Mouse (Mus musculus): ENCODE data around the gene Bmpr1b. TPM values are rescaled to one million over a fixed set of nuclear protein-coding genes. Genes with fewer than 3 reads are reported as not detected.

Bmpr1b gene
- polyA plus RNA-seq (2015; fragmentation: Illumina TruSeq; extraction: RNeasy Lipid Tissue Mini Kit (QIAGEN cat#74804); ENCODE audit: low read depth, low replicate concordance) = 11.9 TPM

DNA sequence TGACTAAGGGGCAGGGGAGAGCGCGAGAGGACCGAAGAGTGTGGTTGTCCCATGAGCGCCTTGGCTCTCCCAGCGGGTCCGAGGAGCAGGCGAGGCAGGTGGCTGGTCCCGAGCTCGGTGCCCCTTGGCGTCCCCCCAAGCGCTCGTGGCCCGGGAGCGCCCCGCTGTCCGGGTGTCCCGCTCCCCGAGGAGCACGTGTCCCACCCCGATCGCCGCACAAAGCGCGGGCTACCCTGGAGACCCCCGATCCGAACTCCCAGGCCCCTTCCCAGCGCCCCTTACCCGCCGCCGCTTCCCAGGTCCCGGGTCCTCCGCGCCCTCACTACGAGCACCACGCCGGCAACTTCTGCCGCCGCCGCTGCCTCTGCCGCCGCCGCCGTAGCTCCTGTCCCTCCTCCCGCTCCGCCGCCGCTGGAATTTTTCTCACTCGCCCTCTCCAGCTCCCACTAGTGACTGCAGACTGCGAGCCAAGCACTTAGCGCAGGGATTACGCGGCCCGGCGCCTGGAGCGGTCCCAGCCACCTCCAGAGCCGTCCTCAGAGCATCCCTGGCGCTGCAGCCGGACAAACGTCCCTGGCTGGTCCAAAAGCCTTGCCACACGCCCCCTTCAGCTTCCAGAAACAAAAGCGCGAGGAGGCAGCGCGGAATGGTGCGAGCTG lies at the start of gene Bmpr1b:
Gene Bmpr1b (minus strand): TSS at position 563 of the 659 bp plus-strand sequence.

Other genes starting within 250 kb of the Bmpr1b start
- 21.0 TPM for gene Pdlim5, start 226.3 kb upstream of the Bmpr1b start, polyA plus RNA-seq (2015; fragmentation: Illumina TruSeq; extraction: RNeasy Lipid Tissue Mini Kit (QIAGEN cat#74804); ENCODE audit: low read depth, low replicate concordance)

All from brain, adult 10 weeks (tissue).